Comparison of ENCODE assay signal across 19 mouse cellular contexts in the genomic region with DNA sequence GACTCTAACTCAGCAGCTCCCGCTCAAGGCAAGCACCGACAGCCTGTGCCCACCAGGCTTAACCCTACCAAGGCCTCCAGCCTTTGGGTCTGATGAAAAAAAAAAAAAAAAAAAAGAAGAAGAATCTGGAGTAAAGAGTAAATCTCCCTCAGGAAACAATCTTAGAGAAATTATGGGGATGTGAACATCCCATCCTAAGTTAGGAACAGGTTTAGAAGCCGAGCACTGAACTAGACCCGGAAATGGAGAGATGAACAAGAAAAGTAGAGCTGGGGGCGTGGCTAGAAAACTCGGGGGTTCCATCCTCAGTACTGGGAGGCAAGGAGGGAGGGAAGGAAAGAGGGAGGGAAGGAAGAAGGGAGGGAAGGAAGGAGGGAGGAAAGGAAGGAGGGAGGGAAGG.
A peak's percentile ranks its signal among the peaks of the same experiment; 100 is the strongest.
DNase-seq lines count a peak whose midpoint lies in the region; ATAC-seq and TF ChIP-seq lines count a peak whose summit lies in the region.
"Had no signal": no experiment of that assay in that cellular context is flagged by ENCODE, and none has a peak within 500 bp of the region (broad histone marks: within the 10 kb centered on the region; RNA-seq: fewer than 3 reads in every experiment).

No protein-coding gene starts in this region.

- H3K4me2 ChIP-seq in heart, embryonic 14.5 days (ENCODE audit: low read length): peak overlapping the region; percentile 31; the same call in 1 of the 2 replicates
- H3K4me2 ChIP-seq in stomach, embryonic 15.5 days: no peak overlapping the region
- no peak overlapping the region for H3K4me2 ChIP-seq in stomach, postnatal 0 days (replicated peaks; ENCODE audit: low read depth)
- H3K4me2 ChIP-seq: embryonic facial prominence, embryonic 13.5 days; midbrain, embryonic 11.5 days; neural tube, embryonic 13.5 days had no signal

- H3K4me1 ChIP-seq in heart, embryonic 14.5 days (ENCODE audit: control insufficient read depth in 2 of 2, insufficient read depth in 2 of 2, low read length in 2 of 2): peaks cover 20 to 23% of the 10 kb centered on the region in 2 experiments
- H3K4me1 ChIP-seq in stomach, embryonic 15.5 days: peaks cover 10% of the 10 kb centered on the region
- peaks cover 4% of the 10 kb centered on the region; the same call in 1 of the 2 replicates for H3K4me1 ChIP-seq in stomach, postnatal 0 days (replicated peaks; ENCODE audit: control insufficient read depth, insufficient read depth)
- H3K4me1 ChIP-seq in small intestine, adult 2 months (ENCODE audit: control insufficient read depth, insufficient read depth, insufficient read length, low read length): peaks cover 34% of the 10 kb centered on the region

- H3K9ac ChIP-seq in heart, embryonic 14.5 days (ENCODE audit: low read length): peak overlapping the region; percentile 59; the same call in 1 of the 2 replicates
- no peak overlapping the region for H3K9ac ChIP-seq in stomach, embryonic 15.5 days
- H3K9ac ChIP-seq in stomach, postnatal 0 days (ENCODE audit: low read length): no peak overlapping the region
- H3K9ac ChIP-seq: embryonic facial prominence, embryonic 13.5 days; forebrain, postnatal 0 days; liver, embryonic 14.5 days; neural tube, embryonic 13.5 days had no signal

- no peak for TF ChIP-seq CTCF in stomach, postnatal 0 days (IDR thresholded peaks at IDR 0.05; ENCODE audit: low read depth)
- TF ChIP-seq CTCF in small intestine, adult 2 months (IDR thresholded peaks at IDR 0.05; ENCODE audit: extremely low read depth, insufficient read length, insufficient replicate concordance, low read depth, low read length): no peak

- no peak for ATAC-seq in heart, embryonic 14.5 days (ENCODE audit: insufficient number of reproducible peaks, insufficient read depth, low FRiP score, low read depth)
- ATAC-seq in stomach, embryonic 15.5 days (ENCODE audit: insufficient read depth, low FRiP score, low read depth): no peak
- no peak for ATAC-seq in stomach, postnatal 0 days (ENCODE audit: low FRiP score, low TSS enrichment)
- ATAC-seq: forebrain, postnatal 0 days had no signal

- no peaks in the 10 kb centered on the region for H3K27me3 ChIP-seq in heart, embryonic 14.5 days (ENCODE audit: control insufficient read depth, insufficient read depth, low read length)
- H3K27me3 ChIP-seq in stomach, embryonic 15.5 days (replicated peaks): no peaks in the 10 kb centered on the region
- H3K27me3 ChIP-seq in stomach, postnatal 0 days (ENCODE audit: control insufficient read depth, insufficient read depth, low read length): no peaks in the 10 kb centered on the region
- H3K27me3 ChIP-seq in small intestine, adult 2 months (ENCODE audit: control insufficient read depth, insufficient read depth, low read length): no peaks in the 10 kb centered on the region
- H3K27me3 ChIP-seq: embryonic facial prominence, embryonic 13.5 days; neural tube, embryonic 13.5 days had no signal

- no peak for TF ChIP-seq EP300 in stomach, postnatal 0 days (optimal IDR thresholded peaks at IDR 0.05)

- TF ChIP-seq POLR2A in small intestine, adult 2 months (IDR thresholded peaks at IDR 0.05; ENCODE audit: low read depth, low read length): no peak

- peak overlapping the region; percentile 90 to 98 for H3K27ac ChIP-seq in heart, embryonic 14.5 days (replicated peaks in 1 of 2; ENCODE audit: control insufficient read depth in 1 of 2, insufficient read depth in 1 of 2, low read depth in 2 of 2, low read length in 2 of 2)
- peak overlapping the region; percentile 48; the same call in 1 of the 2 replicates for H3K27ac ChIP-seq in stomach, embryonic 15.5 days
- H3K27ac ChIP-seq in stomach, postnatal 0 days (replicated peaks): no peak overlapping the region
- peak overlapping the region; percentile 85 for H3K27ac ChIP-seq in small intestine, adult 2 months (ENCODE audit: insufficient read depth, low read depth, low read length)
- H3K27ac ChIP-seq: embryonic facial prominence, embryonic 13.5 days; hindbrain, embryonic 10.5 days; liver, embryonic 14.5 days; neural tube, embryonic 13.5 days had no signal

- H3K4me3 ChIP-seq in heart, embryonic 14.5 days (ENCODE audit: control insufficient read depth in 1 of 2, insufficient read depth in 1 of 2, low read depth in 1 of 2, low read length in 2 of 2): no peak overlapping the region
- no peak overlapping the region for H3K4me3 ChIP-seq in stomach, embryonic 15.5 days (replicated peaks)
- H3K4me3 ChIP-seq in stomach, postnatal 0 days (ENCODE audit: low read depth, low read length): no peak overlapping the region
- no peak overlapping the region for H3K4me3 ChIP-seq in small intestine, adult 2 months (ENCODE audit: low read depth, low read length)
- H3K4me3 ChIP-seq: embryonic facial prominence, embryonic 13.5 days; hindbrain, embryonic 10.5 days; neural tube, embryonic 13.5 days had no signal

- DNase-seq in heart, postnatal 4 days: no peak
- DNase-seq in stomach, postnatal 0 days (ENCODE audit: low spot score): no peak
- peak; percentile 35 for DNase-seq in induced T-regulatory cell, adult 2 months (ENCODE audit: low read depth)
- DNase-seq in retina, embryonic 14.5 days (ENCODE audit: low spot score): no peak
- DNase-seq: cerebellum, adult 9-11 months; forebrain, postnatal 0 days; layer of hippocampus, postnatal 36 days; left cerebral cortex, postnatal 4 days; lung, postnatal 36 days; right cerebral cortex, postnatal 25 days had no signal

- H3K36me3 ChIP-seq in heart, embryonic 14.5 days (ENCODE audit: control insufficient read depth, insufficient read depth, low read length): no peaks in the 10 kb centered on the region
- no peaks in the 10 kb centered on the region for H3K36me3 ChIP-seq in stomach, embryonic 15.5 days
- no peaks in the 10 kb centered on the region for H3K36me3 ChIP-seq in stomach, postnatal 0 days (ENCODE audit: control insufficient read depth, insufficient read depth, low read length)
- H3K36me3 ChIP-seq in small intestine, adult 2 months (ENCODE audit: control insufficient read depth, insufficient read depth, low read length): no peaks in the 10 kb centered on the region
- H3K36me3 ChIP-seq: embryonic facial prominence, embryonic 13.5 days; G1E; hindbrain, embryonic 10.5 days; neural tube, embryonic 13.5 days had no signal

- WGBS in heart, embryonic 14.5 days: 46% methylated on average over 6 of the region's 6 CpGs
- 74% methylated on average over 6 of the region's 6 CpGs for WGBS in stomach, embryonic 15.5 days
- 63% methylated on average over 6 of the region's 6 CpGs for WGBS in stomach, postnatal 0 days
- 47% methylated on average over 6 of the region's 6 CpGs for WGBS in small intestine, adult 2 months

- no peaks in the 10 kb centered on the region for H3K9me3 ChIP-seq in heart, embryonic 14.5 days (ENCODE audit: control insufficient read depth, low read length)
- no peaks in the 10 kb centered on the region for H3K9me3 ChIP-seq in stomach, embryonic 15.5 days
- no peaks in the 10 kb centered on the region for H3K9me3 ChIP-seq in stomach, postnatal 0 days (ENCODE audit: control insufficient read depth, low read length)
- H3K9me3 ChIP-seq: embryonic facial prominence, embryonic 13.5 days; G1E; hindbrain, embryonic 10.5 days; neural tube, embryonic 13.5 days had no signal
